Mouse (Mus musculus) brain, embryonic 18.5 days (tissue): ENCODE measurements around the gene Eogt.

Experiments
- DNase-seq: peaks from one replicate; pipeline ENCODE4 v3.0.0-alpha.2; 2012; ENCODE audit warnings: low read depth, low spot score

The Eogt gene

GRCm38 (mm10) chr6:97148383-97149251 lies at the start of gene Eogt:
Gene Eogt, minus strand, starts transcription at chr6:97149182.
- no peak for DNase-seq

GRCm38 (mm10) chr6:97179367-97179828 lies 30.4 kb upstream of the Eogt start:
- DNase-seq, result no peak

GRCm38 (mm10) chr6:97178491-97179366 lies 29.7 kb upstream of the Eogt start, which contains the start of gene Tmf1:
Gene Tmf1, minus strand, starts transcription at chr6:97179122.
- DNase-seq, result peak; percentile 86

- DNase-seq, result no peak
These were observed 26.7 kb upstream of the Eogt start for GRCm38 (mm10) chr6:97175716-97176115.

- DNase-seq, result no peak
These were observed 1.2 kb upstream of the Eogt start for GRCm38 (mm10) chr6:97150156-97150555.

GRCm38 (mm10) chr6:97149721-97150120 lies 739 bp upstream of the Eogt start:
- DNase-seq, result no peak

- no peak for DNase-seq
These were observed 1.1 kb downstream of the Eogt start for GRCm38 (mm10) chr6:97147755-97148382.

- DNase-seq, result no peak
These were observed 3.8 kb downstream of the Eogt start for GRCm38 (mm10) chr6:97145156-97145555.

GRCm38 (mm10) chr6:97144359-97144758 lies 4.6 kb downstream of the Eogt start:
- no peak for DNase-seq

- DNase-seq, result no peak
These were observed 6.4 kb downstream of the Eogt start for GRCm38 (mm10) chr6:97142611-97143010.

GRCm38 (mm10) chr6:97141811-97142210 lies 7.2 kb downstream of the Eogt start:
- DNase-seq, result no peak

GRCm38 (mm10) chr6:97132707-97133303 lies 16.2 kb downstream of the Eogt start:
- no peak for DNase-seq

GRCm38 (mm10) chr6:97131808-97132207 lies 17.2 kb downstream of the Eogt start:
- DNase-seq, result no peak

GRCm38 (mm10) chr6:97130979-97131378 lies 18.0 kb downstream of the Eogt start:
- DNase-seq, result no peak

GRCm38 (mm10) chr6:97124336-97125010 lies 24.5 kb downstream of the Eogt start:
- no peak for DNase-seq

GRCm38 (mm10) chr6:97120922-97121321 lies 28.1 kb downstream of the Eogt start:
- no peak for DNase-seq

- DNase-seq, result no peak
These were observed 30.7 kb downstream of the Eogt start for GRCm38 (mm10) chr6:97118327-97118726.

- no peak for DNase-seq
These were observed 32.1 kb downstream of the Eogt start for GRCm38 (mm10) chr6:97116896-97117295.

GRCm38 (mm10) chr6:97114821-97115220 lies 34.2 kb downstream of the Eogt start:
- no peak for DNase-seq

GRCm38 (mm10) chr6:97112177-97112576 lies 36.8 kb downstream of the Eogt start:
- peak; percentile 67 for DNase-seq

GRCm38 (mm10) chr6:97106777-97107176 lies 42.2 kb downstream of the Eogt start:
- peak; percentile 57 for DNase-seq
